Mouse (Mus musculus) limb, embryonic 11.5 days (tissue): ENCODE measurements around the gene Gck. TPM values are rescaled to one million over a fixed set of nuclear protein-coding genes. Genes with fewer than 3 reads are reported as not detected.

ENCODE experiments used
- ATAC-seq: fragments of 200-750 bp; cut with Nextera tagmentation; 2 replicates; pipeline ENCODE4 v1.8.0; 2017; ENCODE audit warnings: low read depth; ENCODE audit not compliant: insufficient number of reproducible peaks, low FRiP score, low TSS enrichment
- DNase-seq: peaks from one replicate; pipeline ENCODE4 v3.0.0-alpha.2; 2015; ENCODE audit warnings: low spot score
- H3K27ac ChIP-seq: fragments of 300-500 bp; sonication (generic); replicated peaks from 2 replicates; pipeline ENCODE4 v1.5.1; 2014; ENCODE audit warnings: low read depth, mild to moderate bottlenecking, low read length
- H3K27me3 ChIP-seq: fragments of 300-500 bp; sonication (generic); 2 replicates; pipeline ENCODE4 v1.6.1; 2014; ENCODE audit warnings: mild to moderate bottlenecking, low read length, mixed read lengths; ENCODE audit not compliant: control insufficient read depth, insufficient read depth
- H3K36me3 ChIP-seq: fragments of 300-500 bp; sonication (generic); 2 replicates; pipeline ENCODE4 v1.6.1; 2014; ENCODE audit warnings: mild to moderate bottlenecking, low read length, moderate library complexity, mixed read lengths; ENCODE audit not compliant: control insufficient read depth, insufficient read depth
- H3K4me1 ChIP-seq: fragments of 300-500 bp; sonication (generic); 2 replicates; pipeline ENCODE4 v1.6.1; 2014; ENCODE audit warnings: low read length, mixed read lengths; ENCODE audit not compliant: control insufficient read depth, insufficient read depth
- H3K4me2 ChIP-seq: fragments of 300-500 bp; sonication (generic); 2 replicates; pipeline ENCODE4 v1.6.1; 2014; ENCODE audit warnings: low read depth, mild to moderate bottlenecking, moderate library complexity; ENCODE audit not compliant: severe bottlenecking
- H3K4me3 ChIP-seq: fragments of 300-500 bp; sonication (generic); 2 replicates; pipeline ENCODE4 v1.5.1; 2014; ENCODE audit warnings: low read depth, low read length
- H3K9ac ChIP-seq: fragments of 300-500 bp; sonication (generic); 2 replicates; pipeline ENCODE4 v1.6.1; 2014; ENCODE audit warnings: mild to moderate bottlenecking, low read length
- H3K9me3 ChIP-seq: fragments of 300-500 bp; sonication (generic); 2 replicates; pipeline ENCODE4 v1.6.1; 2016; ENCODE audit warnings: low read length; ENCODE audit not compliant: control insufficient read depth
- WGBS: fragments of 180-500 bp; shearing (Covaris S2); extraction: QIAGEN DNeasy Blood & Tissue Kit; methylation state at CpG from one replicate; pipeline ENCODE4 v1.1.7; 2014; 5-methylcytosine and 5-hydroxymethylcytosine counted together
- polyA plus RNA-seq: library from polyadenylated mRNA; unstranded; fragments of >200 nt; fragmentation: Nextera tagmentation; extraction: Ambion mirVana; gene quantifications from 2 replicates; pipeline ENCODE4 v1.2.1, GENCODE M21; 2014

Gene Gck
- polyA plus RNA-seq, 1 experiment from 2014 or later: 0.41 TPM

DNA sequence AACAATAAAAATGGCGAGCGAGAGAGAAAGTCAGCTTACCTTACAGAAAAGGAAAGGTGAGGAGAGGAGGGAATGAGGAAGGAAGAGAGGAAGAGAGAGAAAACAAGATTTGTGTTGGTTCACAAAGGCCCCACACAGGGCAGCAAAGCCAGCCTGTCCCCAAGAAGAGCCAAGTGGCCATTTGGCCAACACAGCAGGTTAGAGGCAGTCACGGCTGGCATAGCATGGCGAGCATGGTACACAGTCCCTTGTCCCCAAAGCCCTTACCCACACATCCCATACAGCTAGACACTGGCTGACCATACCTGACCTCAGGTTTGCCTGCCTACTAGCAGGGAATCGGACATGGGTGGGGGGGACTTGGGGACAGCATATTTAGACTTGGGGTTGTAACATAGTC is 33.7 kb upstream of the Gck start:
- Histone ChIP-seq H3K9ac (no peak overlapping the region), H3K27me3 (no peaks in the 10 kb centered on the region), H3K27ac (no peak overlapping the region), H3K36me3 (no peaks in the 10 kb centered on the region), H3K4me1 (no peaks in the 10 kb centered on the region), H3K9me3 (no peaks in the 10 kb centered on the region), H3K4me3 (no peak overlapping the region), H3K4me2 (no peak overlapping the region)
- ATAC-seq (no peak), DNase-seq (no peak)
- WGBS: 83% methylated on average over 5 of the region's 5 CpGs

DNA sequence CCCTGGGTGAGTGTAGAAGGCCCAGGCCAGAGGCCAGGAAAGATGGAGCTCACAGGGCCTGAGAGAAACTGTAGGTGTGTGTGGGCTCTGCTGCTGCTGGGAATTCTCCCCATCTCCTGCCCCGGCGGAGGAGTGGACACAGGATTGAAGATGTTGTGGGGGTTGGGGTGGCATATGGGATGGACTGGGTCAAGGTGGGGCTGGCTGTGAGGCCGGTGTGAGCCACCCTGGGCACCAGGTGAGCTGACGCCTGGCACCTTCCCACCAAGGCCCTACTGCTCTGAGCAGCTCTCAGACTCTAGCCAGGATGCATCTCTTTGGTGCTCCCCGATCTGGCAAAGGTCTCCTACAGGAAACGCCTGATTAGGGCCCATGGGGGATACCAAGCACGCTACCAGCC is 31.4 kb upstream of the Gck start:
- no peak overlapping the region for H3K4me3 ChIP-seq
- DNase-seq: no peak
- no peaks in the 10 kb centered on the region for H3K4me1 ChIP-seq
- no peaks in the 10 kb centered on the region for H3K9me3 ChIP-seq
- H3K36me3 ChIP-seq: no peaks in the 10 kb centered on the region
- H3K4me2 ChIP-seq: no peak overlapping the region
- no peak for ATAC-seq
- no peak overlapping the region for H3K27ac ChIP-seq
- no peaks in the 10 kb centered on the region for H3K27me3 ChIP-seq
- WGBS: 90% methylated on average over 7 of the region's 7 CpGs
- H3K9ac ChIP-seq: no peak overlapping the region

DNA sequence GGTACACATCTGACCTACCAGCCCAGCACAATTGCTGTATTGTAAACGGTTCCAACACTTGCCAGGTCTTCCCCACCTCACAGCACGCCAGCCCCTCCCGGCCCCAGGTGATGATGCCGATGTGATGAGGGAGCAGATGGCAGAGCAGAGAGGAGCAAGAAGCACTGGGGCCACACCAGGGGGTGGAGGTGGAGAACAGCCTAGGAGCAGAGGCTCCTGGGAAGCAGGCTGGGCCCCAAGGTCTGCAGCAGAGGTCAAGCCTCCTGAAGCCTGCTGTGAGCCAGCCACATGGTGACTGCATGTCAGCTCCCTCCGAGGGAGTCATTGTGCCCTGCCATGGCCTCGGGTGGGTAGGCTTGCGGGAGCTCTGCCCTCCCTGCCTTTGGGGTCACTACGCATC is 30.7 kb upstream of the Gck start:
- 70% methylated on average over 8 of the region's 8 CpGs for WGBS
- H3K9ac ChIP-seq: no peak overlapping the region
- no peaks in the 10 kb centered on the region for H3K36me3 ChIP-seq
- no peaks in the 10 kb centered on the region for H3K9me3 ChIP-seq
- no peak overlapping the region for H3K4me2 ChIP-seq
- no peak overlapping the region for H3K27ac ChIP-seq
- ATAC-seq: no peak
- no peak for DNase-seq
- no peaks in the 10 kb centered on the region for H3K4me1 ChIP-seq
- no peak overlapping the region for H3K4me3 ChIP-seq
- H3K27me3 ChIP-seq: no peaks in the 10 kb centered on the region

DNA sequence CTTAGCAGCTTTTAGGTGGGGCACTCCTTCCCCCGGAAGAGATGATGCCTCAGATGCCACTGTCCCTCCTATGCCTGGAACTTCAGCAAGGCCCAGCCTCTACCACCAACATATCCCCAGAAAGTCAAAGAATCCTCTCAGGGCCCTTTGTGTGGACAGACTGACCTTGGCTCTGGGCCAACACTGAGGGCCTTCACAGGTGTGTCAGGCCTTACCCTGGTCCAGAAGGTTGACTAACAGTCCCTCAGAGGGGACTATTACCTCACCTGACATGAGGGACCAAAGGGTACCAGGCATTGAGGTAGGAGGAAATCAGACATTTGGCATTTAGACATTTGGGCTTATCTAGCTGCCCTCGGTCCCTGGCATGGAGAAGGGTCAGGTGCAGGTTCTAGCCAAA is 30.2 kb upstream of the Gck start:
- Histone ChIP-seq H3K9ac (no peak overlapping the region), H3K4me1 (no peaks in the 10 kb centered on the region), H3K4me3 (no peak overlapping the region), H3K27ac (no peak overlapping the region), H3K27me3 (no peaks in the 10 kb centered on the region), H3K9me3 (no peaks in the 10 kb centered on the region), H3K36me3 (no peaks in the 10 kb centered on the region), H3K4me2 (no peak overlapping the region)
- WGBS: 91% methylated on average over 2 of the region's 2 CpGs
- DNase-seq: no peak
- ATAC-seq: no peak

DNA sequence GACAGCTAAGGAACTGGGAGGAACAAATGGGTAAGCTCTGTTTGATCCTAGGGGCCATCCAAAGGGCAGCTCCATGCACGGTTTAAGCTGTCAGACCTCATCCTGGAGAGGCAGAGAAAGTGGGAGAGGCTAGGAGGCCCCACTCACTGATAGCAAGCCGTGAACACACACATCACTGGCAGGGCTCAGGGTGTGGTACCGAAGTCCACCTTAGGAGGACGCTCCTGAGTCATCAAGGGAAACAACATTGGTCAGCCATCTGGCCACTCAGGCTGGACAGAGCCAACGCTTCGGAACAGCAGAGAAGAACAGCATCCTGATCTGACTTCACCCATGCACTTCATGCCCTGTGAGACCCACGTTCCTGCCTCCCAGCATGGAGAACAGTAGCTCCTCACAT is 29.2 kb upstream of the Gck start:
- no peak overlapping the region for H3K4me3 ChIP-seq
- H3K9ac ChIP-seq: no peak overlapping the region
- H3K27me3 ChIP-seq: no peaks in the 10 kb centered on the region
- no peak for DNase-seq
- 81% methylated on average over 7 of the region's 7 CpGs for WGBS
- no peaks in the 10 kb centered on the region for H3K9me3 ChIP-seq
- H3K4me1 ChIP-seq: no peaks in the 10 kb centered on the region
- no peak overlapping the region for H3K27ac ChIP-seq
- no peaks in the 10 kb centered on the region for H3K36me3 ChIP-seq
- no peak overlapping the region for H3K4me2 ChIP-seq
- ATAC-seq: no peak

DNA sequence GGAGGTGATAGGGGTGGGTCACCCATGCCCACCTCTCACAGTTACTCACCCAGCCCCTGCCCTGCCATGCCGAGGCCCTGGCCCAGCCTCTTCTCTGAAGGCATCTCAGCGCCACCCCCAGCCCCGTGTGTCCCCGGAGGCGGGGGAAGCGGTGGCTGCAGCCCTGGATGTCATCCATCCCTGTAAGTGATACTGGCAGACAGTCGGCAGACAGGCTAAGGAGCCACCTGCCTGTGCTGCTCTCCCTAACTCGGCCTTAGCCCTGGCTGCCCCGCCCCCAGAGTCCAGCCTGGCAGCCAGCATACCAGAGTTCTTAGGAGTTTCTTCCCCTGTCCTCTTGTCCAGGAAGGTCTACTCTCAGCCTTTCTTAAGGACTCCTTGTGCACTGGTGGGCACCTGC is 26.2 kb upstream of the Gck start:
- no peak overlapping the region for H3K4me2 ChIP-seq
- no peaks in the 10 kb centered on the region for H3K27me3 ChIP-seq
- WGBS: 20% methylated on average over 9 of the region's 9 CpGs
- ATAC-seq (no peak), DNase-seq (no peak)
- H3K27ac ChIP-seq: no peak overlapping the region
- H3K4me1 ChIP-seq: peaks cover 11% of the 10 kb centered on the region
- H3K9ac ChIP-seq: no peak overlapping the region
- H3K4me3 ChIP-seq: no peak overlapping the region
- no peaks in the 10 kb centered on the region for H3K36me3 ChIP-seq
- H3K9me3 ChIP-seq: no peaks in the 10 kb centered on the region

DNA sequence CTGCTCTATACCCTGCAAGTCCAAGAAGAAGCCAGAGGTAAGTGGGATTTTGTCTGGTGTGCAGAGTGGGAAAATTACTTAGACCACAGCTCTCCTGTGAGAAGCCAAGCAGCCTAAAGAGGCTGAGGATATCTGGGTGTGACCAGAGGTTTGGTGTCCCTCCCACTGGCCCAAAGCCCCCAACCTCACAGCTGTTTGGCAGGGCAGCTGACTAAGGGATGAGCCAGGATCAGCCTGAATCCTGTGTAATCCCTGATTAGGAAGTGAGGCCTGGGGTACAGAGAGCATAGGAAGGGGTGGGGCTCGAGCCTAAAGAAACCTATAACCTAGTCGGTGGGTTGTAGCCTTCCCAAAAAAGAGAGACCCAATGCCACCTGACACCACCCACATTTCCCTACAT is 25.2 kb upstream of the Gck start:
- no peak for ATAC-seq
- Histone ChIP-seq H3K27ac (no peak overlapping the region), H3K9me3 (no peaks in the 10 kb centered on the region), H3K36me3 (no peaks in the 10 kb centered on the region), H3K4me1 (peaks cover 11% of the 10 kb centered on the region), H3K27me3 (no peaks in the 10 kb centered on the region), H3K9ac (no peak overlapping the region), H3K4me2 (no peak overlapping the region), H3K4me3 (no peak overlapping the region)
- no peak for DNase-seq
- 78% methylated on average over 2 of the region's 2 CpGs for WGBS

DNA sequence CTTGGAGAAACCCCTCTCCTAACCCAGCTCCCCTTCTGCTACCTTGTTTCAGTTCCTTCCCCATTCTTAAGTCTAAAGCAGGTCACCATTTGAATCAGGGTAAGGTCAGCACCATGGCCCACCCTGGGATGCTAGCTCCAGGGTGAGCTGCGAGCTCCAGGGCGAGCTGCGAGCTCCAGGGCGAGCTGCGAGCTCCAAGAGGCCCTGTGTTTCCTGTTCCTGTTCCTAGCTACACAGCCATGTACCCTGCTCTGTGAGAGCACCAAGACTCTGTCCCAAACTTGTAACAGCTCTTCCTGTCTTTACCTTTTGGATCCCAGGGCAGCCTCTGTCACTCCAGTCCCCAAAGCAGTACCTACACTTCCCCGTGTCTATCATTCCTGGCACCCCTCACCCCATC is 24.2 kb upstream of the Gck start:
- Histone ChIP-seq H3K9ac (no peak overlapping the region), H3K27me3 (no peaks in the 10 kb centered on the region), H3K27ac (no peak overlapping the region), H3K9me3 (no peaks in the 10 kb centered on the region), H3K36me3 (no peaks in the 10 kb centered on the region), H3K4me3 (no peak overlapping the region), H3K4me2 (no peak overlapping the region), H3K4me1 (peaks cover 11% of the 10 kb centered on the region)
- no peak for ATAC-seq
- 83% methylated on average over 6 of the region's 6 CpGs for WGBS
- no peak for DNase-seq

DNA sequence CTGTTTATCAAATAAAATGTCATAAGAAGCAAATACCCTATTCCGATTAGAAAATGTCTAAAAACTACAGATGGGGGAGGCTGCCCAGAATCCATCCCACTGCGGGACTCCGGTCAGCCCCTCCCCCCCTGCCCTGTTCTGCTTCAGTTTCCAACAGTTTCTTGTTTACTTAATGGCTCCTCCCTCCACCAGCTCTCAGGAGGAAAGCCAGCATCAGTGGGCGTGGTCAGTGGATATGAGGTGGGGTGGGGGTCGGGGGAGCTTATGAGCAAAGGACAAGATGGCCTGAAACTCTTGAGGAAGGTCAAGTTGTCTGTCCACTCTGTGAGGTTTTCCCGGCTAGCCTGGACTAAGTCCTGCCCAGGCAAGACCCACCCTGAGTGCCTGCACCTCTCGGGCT is 23.3 kb upstream of the Gck start:
- H3K9ac ChIP-seq: no peak overlapping the region
- no peak overlapping the region for H3K4me2 ChIP-seq
- H3K4me3 ChIP-seq: no peak overlapping the region
- ATAC-seq: no peak
- no peak for DNase-seq
- H3K4me1 ChIP-seq: peaks cover 11% of the 10 kb centered on the region
- H3K27me3 ChIP-seq: no peaks in the 10 kb centered on the region
- no peaks in the 10 kb centered on the region for H3K9me3 ChIP-seq
- no peak overlapping the region for H3K27ac ChIP-seq
- 0 out of 2 replicates have a peak, but pooled peaks cover 2% of the 10 kb centered on the region for H3K36me3 ChIP-seq
- 51% methylated on average over 7 of the region's 7 CpGs for WGBS
